Comparison of ENCODE assay signal across 8 mouse cellular contexts in genomic region chr7:116033371-116034241, GRCm38 (mm10). TPM values are rescaled to one million over a fixed set of nuclear protein-coding genes. Genes with fewer than 3 reads are reported as not detected.
DNase-seq lines count a peak whose midpoint lies in the region; ATAC-seq and TF ChIP-seq lines count a peak whose summit lies in the region.

No protein-coding gene starts in this region.

- WGBS in limb, embryonic 13.5 days: under 1% methylated on average over 53 of the region's 54 CpGs
- WGBS in midbrain, embryonic 14.5 days: 0% methylated on average over 52 of the region's 54 CpGs

- no peak for TF ChIP-seq POLR2A in testis, adult 2 months (IDR thresholded peaks at IDR 0.05; ENCODE audit: control insufficient read depth, low read depth, low read length)

- H3K36me3 ChIP-seq in limb, embryonic 13.5 days: no peaks in the 10 kb centered on the region
- H3K36me3 ChIP-seq in midbrain, embryonic 14.5 days (ENCODE audit: control insufficient read depth, insufficient read depth, low read length): no peaks in the 10 kb centered on the region
- peaks cover 2% of the 10 kb centered on the region; the same call in 1 of the 2 replicates for H3K36me3 ChIP-seq in testis, adult 2 months (ENCODE audit: control insufficient read depth, insufficient read depth, low read length)

- H3K4me2 ChIP-seq in limb, embryonic 13.5 days (replicated peaks): peak overlapping the region; percentile 99
- H3K4me2 ChIP-seq in midbrain, embryonic 14.5 days (ENCODE audit: low read length): peak overlapping the region; percentile 98

- H3K27ac ChIP-seq in limb, embryonic 13.5 days: peak overlapping the region; percentile 96
- peak overlapping the region; percentile 74 for H3K27ac ChIP-seq in midbrain, embryonic 14.5 days (replicated peaks; ENCODE audit: low read depth, low read length)
- H3K27ac ChIP-seq in testis, adult 2 months (ENCODE audit: control insufficient read depth, insufficient read depth, low read depth, low read length): no peak overlapping the region

- peak; percentile 12; the same call in 1 of the 2 replicates for ATAC-seq in limb, embryonic 13.5 days (ENCODE audit: low FRiP score, low read depth)
- ATAC-seq in midbrain, embryonic 14.5 days (ENCODE audit: low FRiP score, low TSS enrichment): peak; percentile 59

- H3K9ac ChIP-seq in limb, embryonic 13.5 days: peak overlapping the region; percentile 88
- H3K9ac ChIP-seq in midbrain, embryonic 14.5 days (replicated peaks; ENCODE audit: low read length): peak overlapping the region; percentile 59

- H3K27me3 ChIP-seq in limb, embryonic 13.5 days: peaks cover 49% of the 10 kb centered on the region
- peaks cover 33% of the 10 kb centered on the region for H3K27me3 ChIP-seq in midbrain, embryonic 14.5 days (ENCODE audit: control insufficient read depth, insufficient read depth, low read length)
- H3K27me3 ChIP-seq in testis, adult 2 months (ENCODE audit: control insufficient read depth, insufficient read depth, low read length): peaks cover 5% of the 10 kb centered on the region

- peak; percentile 16 to 27 for DNase-seq in cerebellum, adult 18-20 months
- no peak for DNase-seq in cerebellum, adult 11-12 months
- peak; percentile 80 for DNase-seq in embryo, embryonic 11 days
- DNase-seq in gastrocnemius, postnatal 25 days: peak; percentile 82
- peak; percentile 37 for DNase-seq in hindlimb bud, embryonic 11.5 days (ENCODE audit: extremely low spot score, low read depth, low spot score)
- DNase-seq in midbrain, embryonic 14.5 days: peak; percentile 73

- no peak for TF ChIP-seq CTCF in testis, adult 2 months (IDR thresholded peaks at IDR 0.05; ENCODE audit: control insufficient read depth, insufficient read depth, insufficient replicate concordance, low read depth, low read length)

- H3K4me3 ChIP-seq in limb, embryonic 13.5 days: peak overlapping the region; percentile 65
- H3K4me3 ChIP-seq in midbrain, embryonic 14.5 days (replicated peaks; ENCODE audit: low read depth, low read length): peak overlapping the region; percentile 54
- peak overlapping the region; percentile 55 for H3K4me3 ChIP-seq in testis, adult 2 months (ENCODE audit: control insufficient read depth, low read depth, low read length)

- no peaks in the 10 kb centered on the region for H3K9me3 ChIP-seq in limb, embryonic 13.5 days
- H3K9me3 ChIP-seq in midbrain, embryonic 14.5 days (ENCODE audit: control insufficient read depth, low read length): no peaks in the 10 kb centered on the region

- peaks cover 32% of the 10 kb centered on the region for H3K4me1 ChIP-seq in limb, embryonic 13.5 days
- H3K4me1 ChIP-seq in midbrain, embryonic 14.5 days (ENCODE audit: control insufficient read depth, insufficient read depth, low read length): peaks cover 32% of the 10 kb centered on the region
- H3K4me1 ChIP-seq in testis, adult 2 months (ENCODE audit: control insufficient read depth, insufficient read depth, low read length): peaks cover 40% of the 10 kb centered on the region

RNA-seq across cellular contexts. Expression of gene Sox6, which starts 5.0 kb away (rescaled TPM):
- 100 to 1,000 TPM; 122 to 140 TPM for total RNA-seq in gastrocnemius, postnatal 25 days (2021)
- 105 and 124 TPM in 2 replicates for polyA plus RNA-seq in limb, embryonic 13.5 days (2015; fragmentation: Nextera tagmentation; extraction: Ambion mirVana)
- 45.7 and 52.1 TPM in 2 replicates for polyA plus RNA-seq in midbrain, embryonic 14.5 days (2014; fragmentation: Nextera tagmentation; extraction: Ambion mirVana)
- 114 and 137 TPM in 2 replicates for polyA plus RNA-seq in testis, adult 2 months (2012; rRNA removed)

RNA-seq across cellular contexts. Expression of gene 1110004F10Rik, which starts 5.6 kb away (rescaled TPM):
- total RNA-seq in gastrocnemius, postnatal 25 days (2021): 10 to 100 TPM; 41.2 to 42.4 TPM
- 319 and 338 TPM in 2 replicates for polyA plus RNA-seq in limb, embryonic 13.5 days (2015; fragmentation: Nextera tagmentation; extraction: Ambion mirVana)
- polyA plus RNA-seq in midbrain, embryonic 14.5 days (2014; fragmentation: Nextera tagmentation; extraction: Ambion mirVana): 342 and 379 TPM in 2 replicates
- 41.1 and 47.4 TPM in 2 replicates for polyA plus RNA-seq in testis, adult 2 months (2012; rRNA removed)

RNA-seq across cellular contexts. Expression of gene Gm4353, which starts 50.8 kb away (rescaled TPM):
- total RNA-seq in gastrocnemius, postnatal 25 days (2021): 1 to 10 TPM; 1.4 to 2.0 TPM
- polyA plus RNA-seq in limb, embryonic 13.5 days (2015; fragmentation: Nextera tagmentation; extraction: Ambion mirVana): 1.6 and 1.7 TPM in 2 replicates
- 0.45 and 1.3 TPM in 2 replicates for polyA plus RNA-seq in midbrain, embryonic 14.5 days (2014; fragmentation: Nextera tagmentation; extraction: Ambion mirVana)
- 1.6 and 1.7 TPM in 2 replicates for polyA plus RNA-seq in testis, adult 2 months (2012; rRNA removed)
